Mouse (Mus musculus) lung, postnatal 36 days (tissue): ENCODE results near the gene Arl11.

Source experiments
- DNase-seq: peaks from one replicate; pipeline ENCODE4 v3.0.0; 2022; ENCODE audit warnings: mixed read lengths

Arl11 gene

GRCm38 (mm10) chr14:61330591-61330990 is 21.0 kb downstream of the Arl11 start:
- DNase-seq: no peak

- peak; percentile 82 for DNase-seq
Observed at GRCm38 (mm10) chr14:61330996-61331561, 21.5 kb downstream of the Arl11 start.

- DNase-seq: no peak
Observed at GRCm38 (mm10) chr14:61339381-61339780, 29.8 kb downstream of the Arl11 start.

GRCm38 (mm10) chr14:61344590-61344989 is 35.0 kb downstream of the Arl11 start:
- no peak for DNase-seq

- no peak for DNase-seq
Observed at GRCm38 (mm10) chr14:61346827-61347698, 37.5 kb downstream of the Arl11 start.

- DNase-seq: no peak
Observed at GRCm38 (mm10) chr14:61349876-61350275, 40.3 kb downstream of the Arl11 start.

GRCm38 (mm10) chr14:61350808-61351207 is 41.3 kb downstream of the Arl11 start:
- DNase-seq: no peak

GRCm38 (mm10) chr14:61354251-61355235 is 45.0 kb downstream of the Arl11 start:
- no peak for DNase-seq

GRCm38 (mm10) chr14:61360131-61360980 is 50.8 kb downstream of the Arl11 start, which contains the start of gene Ebpl:
Gene Ebpl, minus strand, starts transcription at chr14:61360439.
- peak; percentile 94 for DNase-seq

- DNase-seq: no peak
Observed at GRCm38 (mm10) chr14:61360981-61361511, 51.5 kb downstream of the Arl11 start.
